Comparison of ENCODE assay signal across 21 mouse cellular contexts in the genomic region with DNA sequence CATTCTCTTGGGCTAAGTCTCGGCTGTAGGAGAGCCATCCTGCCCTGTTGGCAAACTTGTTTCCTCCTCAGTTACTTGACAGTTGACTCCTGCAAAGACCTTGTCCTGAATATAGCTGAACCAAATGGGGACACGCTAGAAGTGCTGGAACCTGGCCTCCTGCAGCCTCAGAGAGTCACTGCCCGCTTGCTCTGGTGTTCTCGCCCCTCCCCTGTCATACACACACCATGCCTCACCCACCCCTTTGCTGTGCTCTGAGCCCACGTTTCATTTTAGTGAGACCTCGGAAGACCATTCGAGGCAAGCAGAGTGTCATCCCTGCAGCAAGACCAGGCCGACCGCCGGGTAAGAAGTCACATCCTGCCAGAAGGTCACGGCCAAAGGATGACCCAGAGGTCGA. TPM values are rescaled to one million over a fixed set of nuclear protein-coding genes. Genes with fewer than 3 reads are reported as not detected.
DNase-seq lines count a peak whose midpoint lies in the region; ATAC-seq and TF ChIP-seq lines count a peak whose summit lies in the region.
"Had no signal": no experiment of that assay in that cellular context is flagged by ENCODE, and none has a peak within 500 bp of the region (broad histone marks: within the 10 kb centered on the region; RNA-seq: fewer than 3 reads in every experiment).

No protein-coding gene starts in this region.

- no peak for ATAC-seq in heart, embryonic 14.5 days (ENCODE audit: insufficient number of reproducible peaks, insufficient read depth, low FRiP score, low read depth)
- ATAC-seq: CD4-positive, CD25-positive, alpha-beta regulatory T cell, adult 4 months; intestine, embryonic 16.5 days had no signal

- no peaks in the 10 kb centered on the region for H3K27me3 ChIP-seq in heart, embryonic 10.5 days (ENCODE audit: insufficient read depth, poor library complexity, severe bottlenecking)
- H3K27me3 ChIP-seq in heart, embryonic 14.5 days (ENCODE audit: control insufficient read depth, insufficient read depth, low read length): no peaks in the 10 kb centered on the region
- no peaks in the 10 kb centered on the region for H3K27me3 ChIP-seq in liver, adult 2 months (ENCODE audit: control insufficient read depth, insufficient read depth, low read length)
- H3K27me3 ChIP-seq: embryonic facial prominence, embryonic 15.5 days; hindbrain, embryonic 15.5 days; kidney, embryonic 15.5 days had no signal

- H3K4me2 ChIP-seq in heart, embryonic 14.5 days (ENCODE audit: low read length): no peak overlapping the region
- H3K4me2 ChIP-seq: embryonic facial prominence, embryonic 15.5 days; hindbrain, embryonic 15.5 days; kidney, embryonic 15.5 days had no signal

- H3K9ac ChIP-seq in heart, embryonic 14.5 days (ENCODE audit: low read length): 0 out of 2 replicates have a peak overlapping the region, but pooled peaks have one; percentile 5
- no peak overlapping the region for H3K9ac ChIP-seq in liver, adult 2 months (ENCODE audit: low read depth, low read length)
- H3K9ac ChIP-seq: embryonic facial prominence, embryonic 15.5 days; hindbrain, embryonic 15.5 days; kidney, embryonic 15.5 days had no signal

- TF ChIP-seq CTCF in liver, adult 2 months (IDR thresholded peaks at IDR 0.05; ENCODE audit: low read depth, low read length): no peak

- H3K9me3 ChIP-seq in heart, embryonic 10.5 days: no peaks in the 10 kb centered on the region
- no peaks in the 10 kb centered on the region for H3K9me3 ChIP-seq in heart, embryonic 14.5 days (ENCODE audit: control insufficient read depth, low read length)
- H3K9me3 ChIP-seq: embryonic facial prominence, embryonic 15.5 days; forebrain, embryonic 10.5 days; hindbrain, embryonic 15.5 days; kidney, embryonic 15.5 days had no signal

- no peak overlapping the region for H3K4me3 ChIP-seq in heart, embryonic 10.5 days
- no peak overlapping the region for H3K4me3 ChIP-seq in heart, embryonic 14.5 days (ENCODE audit: control insufficient read depth in 1 of 2, insufficient read depth in 1 of 2, low read depth in 1 of 2, low read length in 2 of 2)
- H3K4me3 ChIP-seq in liver, adult 2 months (ENCODE audit: insufficient read depth, low read depth, low read length): no peak overlapping the region
- H3K4me3 ChIP-seq: embryonic facial prominence, embryonic 15.5 days; erythroblast, embryonic 14.5 days; forebrain, embryonic 10.5 days; hindbrain, embryonic 15.5 days; kidney, embryonic 15.5 days had no signal

- peak; percentile 37 for DNase-seq in gastrocnemius, adult 18-20 months (ENCODE audit: low spot score)
- no peak for DNase-seq in gastrocnemius, postnatal 10 days
- no peak for DNase-seq in heart, embryonic 10.5 days (ENCODE audit: low spot score)
- DNase-seq in heart, postnatal 4 days: no peak
- no peak for DNase-seq in heart, adult 18-20 months
- peak; percentile 20 for DNase-seq in liver, adult 2 months (ENCODE audit: extremely low read depth, low read depth, low spot score)
- no peak for DNase-seq in liver
- DNase-seq: adrenal gland, postnatal 10 days; B cell, adult 2 months; cerebellum, adult 11 months; cerebellum, adult 8-10 months; embryo, embryonic 11 days; kidney, adult 2 months had no signal

- H3K79me2 ChIP-seq in liver, adult 2 months (ENCODE audit: control insufficient read depth, insufficient read depth, low read length): no peaks in the 10 kb centered on the region

- 73% methylated on average over 12 of the region's 12 CpGs for WGBS in heart, embryonic 10.5 days
- 58% methylated on average over 12 of the region's 12 CpGs for WGBS in heart, embryonic 14.5 days
- WGBS in liver, adult 2 months: 68% methylated on average over 12 of the region's 12 CpGs

- H3K4me1 ChIP-seq in heart, embryonic 10.5 days: peaks cover 32% of the 10 kb centered on the region
- peaks cover 17 to 28% of the 10 kb centered on the region in 2 experiments for H3K4me1 ChIP-seq in heart, embryonic 14.5 days (ENCODE audit: control insufficient read depth in 2 of 2, insufficient read depth in 2 of 2, low read length in 2 of 2)
- no peaks in the 10 kb centered on the region for H3K4me1 ChIP-seq in liver, adult 2 months (ENCODE audit: control insufficient read depth, insufficient read depth, low read length)
- H3K4me1 ChIP-seq: embryonic facial prominence, embryonic 15.5 days; hindbrain, embryonic 15.5 days; kidney, embryonic 15.5 days had no signal

- H3K27ac ChIP-seq in heart, embryonic 10.5 days: peak overlapping the region; percentile 83
- H3K27ac ChIP-seq in heart, embryonic 14.5 days (replicated peaks in 1 of 2; ENCODE audit: control insufficient read depth in 1 of 2, insufficient read depth in 1 of 2, low read depth in 2 of 2, low read length in 2 of 2): peak overlapping the region; percentile 93 to 95
- no peak overlapping the region for H3K27ac ChIP-seq in liver, adult 2 months (replicated peaks; ENCODE audit: insufficient read depth, low read depth, low read length)
- H3K27ac ChIP-seq: embryonic facial prominence, embryonic 15.5 days; forebrain, embryonic 10.5 days; hindbrain, embryonic 15.5 days; kidney, embryonic 15.5 days had no signal

- TF ChIP-seq POLR2A in liver, adult 2 months (IDR thresholded peaks at IDR 0.05; ENCODE audit: extremely low read depth, insufficient read depth, low read length): no peak

- peaks cover 95% of the 10 kb centered on the region for H3K36me3 ChIP-seq in heart, embryonic 10.5 days
- peaks cover 100% of the 10 kb centered on the region for H3K36me3 ChIP-seq in heart, embryonic 14.5 days (ENCODE audit: control insufficient read depth, insufficient read depth, low read length)
- H3K36me3 ChIP-seq in liver, adult 2 months (ENCODE audit: control insufficient read depth, insufficient read depth, low read length): peaks cover 58% of the 10 kb centered on the region

RNA-seq across cellular contexts. Expression of a gene that starts 8.9 kb away (rescaled TPM):
- 10 to 100 TPM; 29.0 to 51.7 TPM for total RNA-seq in gastrocnemius, adult 18-20 months (2021)
- total RNA-seq in gastrocnemius, postnatal 10 days (2021): 1 to 10 TPM; 9.2 to 9.8 TPM
- 4.5 and 7.2 TPM in 2 replicates for polyA plus RNA-seq in heart, embryonic 10.5 days (2016; fragmentation: Nextera tagmentation; extraction: Ambion mirVana)
- 1 to 10 TPM; 1.2 to 1.7 TPM for total RNA-seq in heart, postnatal 4 days (2021)
- polyA plus RNA-seq in heart, embryonic 14.5 days (2014; fragmentation: Nextera tagmentation; extraction: Ambion mirVana): 5.2 and 5.8 TPM in 2 replicates
- 1 to 10 TPM; 1.6 to 2.2 TPM for total RNA-seq in heart, adult 18-20 months (2021)
- not detected in 2 replicates for total RNA-seq in liver, adult 2 months (2014; rRNA removed)
- polyA plus RNA-seq in liver, adult 2 months (2012; rRNA removed): 0.05 and 0.07 TPM in 2 replicates
- polyA plus RNA-seq: CD4-positive, CD25-positive, alpha-beta regulatory T cell, adult 4 months had no signal

RNA-seq across cellular contexts. Expression of a gene that starts 55.1 kb away (rescaled TPM):
- 10 to 100 TPM; 32.9 to 34.8 TPM for total RNA-seq in gastrocnemius, adult 18-20 months (2021)
- 10 to 100 TPM; 29.0 to 39.2 TPM for total RNA-seq in gastrocnemius, postnatal 10 days (2021)
- polyA plus RNA-seq in heart, embryonic 10.5 days (2016; fragmentation: Nextera tagmentation; extraction: Ambion mirVana): 30.6 and 44.4 TPM in 2 replicates
- 10 to 100 TPM; 53.9 to 54.3 TPM for total RNA-seq in heart, postnatal 4 days (2021)
- 32.8 and 32.9 TPM in 2 replicates for polyA plus RNA-seq in heart, embryonic 14.5 days (2014; fragmentation: Nextera tagmentation; extraction: Ambion mirVana)
- total RNA-seq in heart, adult 18-20 months (2021): 10 to 100 TPM; 39.2 to 43.7 TPM
- total RNA-seq in liver, adult 2 months (2014; rRNA removed): 26.9 and 27.5 TPM in 2 replicates
- polyA plus RNA-seq in liver, adult 2 months (2012; rRNA removed): 8.8 and 11.9 TPM in 2 replicates

Comparison
In these comparisons a context has a peak if more than half of its experiments do, and no peak if none do; other contexts are left out.
1. DNase-seq: peak in gastrocnemius, adult 18-20 months (single experiment) and liver, adult 2 months (single experiment); none in gastrocnemius, postnatal 10 days (single experiment), heart, embryonic 10.5 days (single experiment), heart, postnatal 4 days (single experiment), heart, adult 18-20 months (0 of 2) and liver (single experiment).